Mouse (Mus musculus): Measurements from ENCODE around the gene P2rx1. TPM values are rescaled to one million over a fixed set of nuclear protein-coding genes. Genes with fewer than 3 reads are reported as not detected.

Gene P2rx1
- not detected for polyA plus RNA-seq (2017; shearing (Covaris generic))

DNA sequence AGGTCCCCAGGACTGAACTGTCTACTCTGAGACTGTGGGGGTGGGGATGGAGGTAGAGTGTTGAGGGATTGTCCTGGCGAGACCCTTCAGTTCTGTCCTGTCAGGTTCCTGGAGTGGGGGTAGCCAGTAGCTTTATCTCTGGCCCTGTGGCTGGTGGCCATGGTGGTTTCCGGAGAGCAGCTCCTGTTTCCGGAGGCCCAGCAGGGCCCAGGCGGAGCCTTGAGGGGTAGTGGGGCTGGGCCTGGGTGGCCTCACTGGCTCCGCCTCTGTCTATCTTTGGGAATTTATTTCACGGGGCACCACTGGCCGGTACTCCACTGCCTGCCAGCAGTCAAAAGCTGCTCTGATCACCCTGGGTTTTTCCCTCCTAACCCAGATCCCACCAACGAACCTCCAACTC, at the start of gene P2rx1:
P2rx1 (plus strand) TSS at position 333 of the 400 bp plus-strand sequence.

DNA sequence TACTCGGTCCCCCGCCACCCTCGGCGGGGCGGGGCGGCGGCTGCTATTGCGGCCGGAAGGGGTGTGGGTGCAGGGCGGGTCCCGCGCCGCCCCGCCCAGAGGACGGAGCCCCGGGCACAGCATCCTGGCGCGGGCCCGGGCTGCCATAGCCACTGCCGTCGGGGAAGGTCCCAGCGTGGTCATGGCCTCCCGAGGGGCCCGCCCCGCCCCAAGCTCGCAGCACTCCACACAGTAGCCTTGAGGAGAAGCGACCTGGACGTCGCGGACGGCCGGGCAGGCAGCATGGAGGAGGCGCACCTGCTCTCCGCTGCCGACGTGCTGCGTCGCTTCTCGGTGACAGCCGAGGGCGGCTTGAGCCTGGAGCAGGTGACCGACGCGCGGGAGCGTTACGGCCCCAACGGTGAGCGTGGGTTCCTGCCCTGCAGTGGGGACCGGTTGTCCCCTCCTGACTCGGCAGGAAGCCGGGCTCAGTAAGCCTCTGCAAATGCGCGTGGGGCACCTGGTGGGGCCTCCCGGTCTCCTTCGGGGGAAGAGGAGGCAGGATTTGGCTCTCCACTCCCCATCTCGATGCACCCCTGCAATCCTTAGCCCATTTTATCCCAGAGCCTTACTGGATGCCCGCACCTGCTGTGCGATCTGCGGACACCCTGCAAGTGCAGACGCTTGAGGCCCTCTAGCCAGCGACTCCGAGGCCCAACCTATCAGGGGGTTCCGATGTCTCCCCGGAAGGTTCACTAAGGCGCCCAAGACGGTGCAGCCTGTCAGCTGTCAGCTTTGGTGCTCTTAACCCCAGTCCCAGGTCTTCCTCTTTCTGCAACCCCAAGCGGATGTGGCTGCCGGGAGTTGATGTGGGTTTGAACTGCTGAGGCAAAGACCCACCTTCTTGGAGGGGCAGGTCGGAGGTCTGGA, 37.6 kb upstream of the P2rx1 start, which contains the start of gene Atp2a3:
Atp2a3 (plus strand) TSS at position 98 of the 909 bp plus-strand sequence.

DNA sequence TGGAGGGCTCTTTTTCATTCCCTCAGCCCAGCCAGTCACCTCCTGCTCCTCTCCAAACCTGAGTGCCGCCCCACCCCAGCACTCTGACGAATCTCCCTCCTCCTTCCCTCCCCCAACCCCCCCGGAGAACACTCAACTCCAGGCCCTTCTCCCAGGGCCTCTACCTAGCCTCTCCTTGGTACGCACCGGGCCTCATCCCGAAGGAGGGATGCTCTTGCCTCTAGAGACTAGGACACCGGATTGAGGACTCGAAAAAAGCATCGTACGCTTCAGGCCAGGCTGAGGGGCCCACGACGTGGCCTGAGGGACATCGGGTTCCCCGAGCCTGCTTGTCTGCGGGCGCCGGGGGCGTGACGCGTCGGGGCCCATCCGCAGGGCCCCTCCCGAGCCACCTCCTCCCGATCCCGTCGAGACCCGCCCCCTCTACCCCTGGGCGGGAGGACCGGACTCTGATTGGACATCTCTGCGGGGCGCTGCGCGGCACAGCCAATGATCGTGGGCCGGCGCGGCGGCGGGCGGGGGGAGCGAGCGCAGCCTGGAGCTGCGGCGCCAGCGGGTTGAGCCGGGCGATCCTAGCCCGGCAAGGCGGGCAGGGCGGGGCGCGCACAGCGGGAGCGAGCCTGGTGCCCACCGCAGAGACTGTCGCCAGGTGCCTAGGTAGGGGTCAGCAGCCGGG, 19.7 kb downstream of the P2rx1 start, which contains the start of gene Camkk1:
Camkk1 (plus strand) TSS at position 538 of the 676 bp plus-strand sequence.

DNA sequence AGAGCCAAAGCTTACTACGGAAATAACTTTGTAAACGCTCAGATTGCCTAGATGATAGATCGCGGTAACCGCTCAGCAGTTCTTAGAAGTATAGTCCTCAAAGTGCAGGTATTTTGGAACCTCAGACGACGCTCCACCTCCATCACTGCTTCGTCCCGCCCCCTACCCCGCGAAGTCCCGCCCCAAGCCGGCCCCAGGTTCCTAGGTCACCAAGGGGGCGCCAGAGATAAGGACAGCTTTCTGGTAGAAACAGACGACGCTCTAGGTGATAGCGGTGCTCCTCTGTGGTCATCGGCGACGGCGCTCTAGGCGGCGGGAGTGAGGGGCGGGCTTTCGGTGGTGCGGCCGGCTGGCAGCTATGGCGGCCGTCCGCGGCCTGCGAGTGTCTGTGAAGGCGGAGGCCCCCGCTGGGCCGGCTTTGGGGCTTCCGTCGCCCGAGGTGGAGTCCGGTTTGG, 48.7 kb downstream of the P2rx1 start, which contains the start of gene Ncbp3:
Ncbp3 (plus strand) TSS at position 242 of the 455 bp plus-strand sequence.

Other genes starting within 250 kb of the P2rx1 start
- 6.1 TPM for gene Cyb5d2, start 203.0 kb upstream of the P2rx1 start, polyA plus RNA-seq (2017; shearing (Covaris generic))
- 20.7 TPM for gene Zzef1, start 202.9 kb upstream of the P2rx1 start, polyA plus RNA-seq (2017; shearing (Covaris generic))
- 262 TPM for gene Atp2a3, start 37.9 kb upstream of the P2rx1 start, polyA plus RNA-seq (2017; shearing (Covaris generic))
- gene Camkk1, start 19.9 kb downstream of the P2rx1 start, polyA plus RNA-seq (2017; shearing (Covaris generic)): 2.0 TPM
- 7.0 TPM for gene Ncbp3, start 48.7 kb downstream of the P2rx1 start, polyA plus RNA-seq (2017; shearing (Covaris generic))
- gene Itgae, start 91.5 kb downstream of the P2rx1 start, polyA plus RNA-seq (2017; shearing (Covaris generic)): 0.59 TPM
- gene Haspin, start 139.2 kb downstream of the P2rx1 start, polyA plus RNA-seq (2017; shearing (Covaris generic)): 2.2 TPM
- gene P2rx5, start 161.3 kb downstream of the P2rx1 start, polyA plus RNA-seq (2017; shearing (Covaris generic)): not detected
- gene Emc6, start 177.9 kb downstream of the P2rx1 start, polyA plus RNA-seq (2017; shearing (Covaris generic)): 95.4 TPM
- gene Tax1bp3, start 178.0 kb downstream of the P2rx1 start, polyA plus RNA-seq (2017; shearing (Covaris generic)): 12.4 TPM
- 8.6 TPM for gene Ctns, start 199.9 kb downstream of the P2rx1 start, polyA plus RNA-seq (2017; shearing (Covaris generic))
- gene Shpk, start 200.4 kb downstream of the P2rx1 start, polyA plus RNA-seq (2017; shearing (Covaris generic)): 6.2 TPM
- gene Trpv1, start 235.2 kb downstream of the P2rx1 start, polyA plus RNA-seq (2017; shearing (Covaris generic)): not detected

Data from effector memory CD4-positive, alpha-beta T cell, adult 7 months (primary cell).